Mouse (Mus musculus): ENCODE measurements around the gene Acly.
"Not testable (repeated sequence)": the region's sequence is repeated elsewhere in the genome, so short reads cannot be mapped to it uniquely, and the experiment has no call there.

Gene Acly

GRCm38 (mm10) chr11:100545746-100546085 is 17.9 kb upstream of the Acly start:
- no peak for DNase-seq (ENCODE audit: low spot score in 2 of 2)

- peak; percentile 77 to 84 for DNase-seq (ENCODE audit: low spot score in 2 of 2)
Observed at GRCm38 (mm10) chr11:100544832-100545745, 17.3 kb upstream of the Acly start, which contains the start of gene Ttc25. Gene Ttc25, plus strand, starts transcription at chr11:100545607.

- no peak for DNase-seq (ENCODE audit: low spot score in 2 of 2)
Observed at GRCm38 (mm10) chr11:100541577-100541976, 13.8 kb upstream of the Acly start.

GRCm38 (mm10) chr11:100540966-100541365 is 13.2 kb upstream of the Acly start:
- DNase-seq (ENCODE audit: low spot score in 2 of 2) = no peak

- no peak for DNase-seq (ENCODE audit: low spot score in 2 of 2)
Observed at GRCm38 (mm10) chr11:100536466-100536865, 8.7 kb upstream of the Acly start.

GRCm38 (mm10) chr11:100535996-100536395 is 8.2 kb upstream of the Acly start:
- DNase-seq (ENCODE audit: low spot score in 2 of 2) = no peak

GRCm38 (mm10) chr11:100534821-100535220 is 7.0 kb upstream of the Acly start:
- DNase-seq (ENCODE audit: low spot score in 2 of 2) = not testable (repeated sequence)

- not testable (repeated sequence) for DNase-seq (ENCODE audit: low spot score in 2 of 2)
Observed at GRCm38 (mm10) chr11:100534411-100534810, 6.6 kb upstream of the Acly start.

- no peak for DNase-seq (ENCODE audit: low spot score in 2 of 2)
Observed at GRCm38 (mm10) chr11:100533871-100534270, 6.1 kb upstream of the Acly start.

- DNase-seq (ENCODE audit: low spot score in 2 of 2) = no peak
Observed at GRCm38 (mm10) chr11:100528375-100529165, 770 bp upstream of the Acly start.

- peak; percentile 57 to 64 for DNase-seq (ENCODE audit: low spot score in 2 of 2)
Observed at GRCm38 (mm10) chr11:100527066-100527457, 738 bp downstream of the Acly start.

- DNase-seq (ENCODE audit: low spot score in 2 of 2) = no peak
Observed at GRCm38 (mm10) chr11:100526052-100526816, 1.6 kb downstream of the Acly start.

- no peak for DNase-seq (ENCODE audit: low spot score in 2 of 2)
Observed at GRCm38 (mm10) chr11:100524987-100525630, 2.7 kb downstream of the Acly start.

GRCm38 (mm10) chr11:100524358-100524757 is 3.4 kb downstream of the Acly start:
- no peak for DNase-seq (ENCODE audit: low spot score in 2 of 2)

- no peak for DNase-seq (ENCODE audit: low spot score in 2 of 2)
Observed at GRCm38 (mm10) chr11:100520838-100521237, 7.0 kb downstream of the Acly start.

- DNase-seq (ENCODE audit: low spot score in 2 of 2) = no peak
Observed at GRCm38 (mm10) chr11:100519188-100519587, 8.6 kb downstream of the Acly start.

GRCm38 (mm10) chr11:100518188-100518591 is 9.6 kb downstream of the Acly start:
- no peak for DNase-seq (ENCODE audit: low spot score in 2 of 2)

- DNase-seq (ENCODE audit: low spot score in 2 of 2) = no peak
Observed at GRCm38 (mm10) chr11:100516291-100516690, 11.5 kb downstream of the Acly start.

- no peak for DNase-seq (ENCODE audit: low spot score in 2 of 2)
Observed at GRCm38 (mm10) chr11:100515789-100516188, 12.0 kb downstream of the Acly start.

- no peak for DNase-seq (ENCODE audit: low spot score in 2 of 2)
Observed at GRCm38 (mm10) chr11:100515061-100515460, 12.7 kb downstream of the Acly start.

GRCm38 (mm10) chr11:100513716-100514115 is 14.1 kb downstream of the Acly start:
- DNase-seq (ENCODE audit: low spot score in 2 of 2) = no peak
